Mouse (Mus musculus): Measurements from ENCODE around the gene Egfl7.

Egfl7 gene

GRCm38 (mm10) chr2:26541258-26541910 lies 38.4 kb upstream of the Egfl7 start:
- H3K9me3 ChIP-seq (ENCODE audit: low read length) = no peaks in the 10 kb centered on the region
- peaks cover 22% of the 10 kb centered on the region for H3K27me3 ChIP-seq (ENCODE audit: insufficient read depth, low read length)
- TF ChIP-seq POU5F1 (IDR thresholded peaks at IDR 0.05; ENCODE audit: borderline replicate concordance, low read length) (no peak), NANOG (IDR thresholded peaks at IDR 0.05; ENCODE audit: borderline replicate concordance, low read length) (no peak), CTCF (conservative IDR thresholded peaks at IDR 0.05; ENCODE audit: low read length) (no peak)
- H3K4me1 ChIP-seq (replicated peaks; ENCODE audit: low read depth, low read length) = peaks cover 34% of the 10 kb centered on the region
- H3K4me3 ChIP-seq (replicated peaks; ENCODE audit: low read length) = no peak overlapping the region
- H3K36me3 ChIP-seq (ENCODE audit: insufficient read depth, low read length) = no peaks in the 10 kb centered on the region

GRCm38 (mm10) chr2:26543155-26543554 lies 36.7 kb upstream of the Egfl7 start:
- Histone ChIP-seq H3K27me3 (ENCODE audit: insufficient read depth, low read length) (peaks cover 29% of the 10 kb centered on the region), H3K36me3 (ENCODE audit: insufficient read depth, low read length) (no peaks in the 10 kb centered on the region), H3K9me3 (ENCODE audit: low read length) (no peaks in the 10 kb centered on the region), H3K4me1 (replicated peaks; ENCODE audit: low read depth, low read length) (peaks cover 51% of the 10 kb centered on the region), H3K4me3 (replicated peaks; ENCODE audit: low read length) (no peak overlapping the region)
- no peak for TF ChIP-seq POU5F1 (IDR thresholded peaks at IDR 0.05; ENCODE audit: borderline replicate concordance, low read length)
- no peak for TF ChIP-seq NANOG (IDR thresholded peaks at IDR 0.05; ENCODE audit: borderline replicate concordance, low read length)
- no peak for TF ChIP-seq CTCF (conservative IDR thresholded peaks at IDR 0.05; ENCODE audit: low read length)

GRCm38 (mm10) chr2:26543768-26544167 lies 36.0 kb upstream of the Egfl7 start:
- H3K4me3 ChIP-seq (replicated peaks; ENCODE audit: low read length) = no peak overlapping the region
- no peak for TF ChIP-seq NANOG (IDR thresholded peaks at IDR 0.05; ENCODE audit: borderline replicate concordance, low read length)
- TF ChIP-seq POU5F1 (IDR thresholded peaks at IDR 0.05; ENCODE audit: borderline replicate concordance, low read length) = no peak
- no peak for TF ChIP-seq CTCF (conservative IDR thresholded peaks at IDR 0.05; ENCODE audit: low read length)

GRCm38 (mm10) chr2:26544265-26544664 lies 35.5 kb upstream of the Egfl7 start:
- peaks cover 31% of the 10 kb centered on the region for H3K27me3 ChIP-seq (ENCODE audit: insufficient read depth, low read length)
- H3K36me3 ChIP-seq (ENCODE audit: insufficient read depth, low read length) = no peaks in the 10 kb centered on the region
- no peak overlapping the region for H3K4me3 ChIP-seq (replicated peaks; ENCODE audit: low read length)
- H3K9me3 ChIP-seq (ENCODE audit: low read length) = no peaks in the 10 kb centered on the region
- H3K4me1 ChIP-seq (replicated peaks; ENCODE audit: low read depth, low read length) = peaks cover 52% of the 10 kb centered on the region
- no peak for TF ChIP-seq POU5F1 (IDR thresholded peaks at IDR 0.05; ENCODE audit: borderline replicate concordance, low read length)
- no peak for TF ChIP-seq CTCF (conservative IDR thresholded peaks at IDR 0.05; ENCODE audit: low read length)
- no peak for TF ChIP-seq NANOG (IDR thresholded peaks at IDR 0.05; ENCODE audit: borderline replicate concordance, low read length)

More at GRCm38 (mm10) chr2:26543768-26544167, 36.0 kb upstream of the Egfl7 start:
- Histone ChIP-seq H3K4me1 (replicated peaks; ENCODE audit: low read depth, low read length) (peaks cover 54% of the 10 kb centered on the region), H3K9me3 (ENCODE audit: low read length) (no peaks in the 10 kb centered on the region), H3K36me3 (ENCODE audit: insufficient read depth, low read length) (no peaks in the 10 kb centered on the region), H3K27me3 (ENCODE audit: insufficient read depth, low read length) (peaks cover 31% of the 10 kb centered on the region)

GRCm38 (mm10) chr2:26547481-26547880 lies 32.3 kb upstream of the Egfl7 start:
- Histone ChIP-seq H3K9me3 (ENCODE audit: low read length) (no peaks in the 10 kb centered on the region), H3K36me3 (ENCODE audit: insufficient read depth, low read length) (no peaks in the 10 kb centered on the region), H3K4me3 (replicated peaks; ENCODE audit: low read length) (no peak overlapping the region), H3K4me1 (replicated peaks; ENCODE audit: low read depth, low read length) (peaks cover 38% of the 10 kb centered on the region), H3K27me3 (ENCODE audit: insufficient read depth, low read length) (peaks cover 26% of the 10 kb centered on the region; the same call in 1 of the 2 replicates)
- TF ChIP-seq POU5F1 (IDR thresholded peaks at IDR 0.05; ENCODE audit: borderline replicate concordance, low read length) = no peak
- TF ChIP-seq CTCF (conservative IDR thresholded peaks at IDR 0.05; ENCODE audit: low read length) = no peak
- TF ChIP-seq NANOG (IDR thresholded peaks at IDR 0.05; ENCODE audit: borderline replicate concordance, low read length) = no peak

GRCm38 (mm10) chr2:26549801-26550200 lies 30.0 kb upstream of the Egfl7 start:
- H3K27me3 ChIP-seq (ENCODE audit: insufficient read depth, low read length) = peaks cover 27% of the 10 kb centered on the region; the same call in 1 of the 2 replicates
- no peaks in the 10 kb centered on the region for H3K36me3 ChIP-seq (ENCODE audit: insufficient read depth, low read length)
- no peaks in the 10 kb centered on the region for H3K9me3 ChIP-seq (ENCODE audit: low read length)
- no peak overlapping the region for H3K4me3 ChIP-seq (replicated peaks; ENCODE audit: low read length)
- peaks cover 44% of the 10 kb centered on the region for H3K4me1 ChIP-seq (replicated peaks; ENCODE audit: low read depth, low read length)
- no peak for TF ChIP-seq POU5F1 (IDR thresholded peaks at IDR 0.05; ENCODE audit: borderline replicate concordance, low read length)
- no peak for TF ChIP-seq NANOG (IDR thresholded peaks at IDR 0.05; ENCODE audit: borderline replicate concordance, low read length)
- TF ChIP-seq CTCF (conservative IDR thresholded peaks at IDR 0.05; ENCODE audit: low read length) = no peak

GRCm38 (mm10) chr2:26550205-26550604 lies 29.6 kb upstream of the Egfl7 start:
- no peaks in the 10 kb centered on the region for H3K36me3 ChIP-seq (ENCODE audit: insufficient read depth, low read length)
- H3K4me3 ChIP-seq (replicated peaks; ENCODE audit: low read length) = no peak overlapping the region
- H3K9me3 ChIP-seq (ENCODE audit: low read length) = no peaks in the 10 kb centered on the region
- H3K4me1 ChIP-seq (replicated peaks; ENCODE audit: low read depth, low read length) = peaks cover 44% of the 10 kb centered on the region
- H3K27me3 ChIP-seq (ENCODE audit: insufficient read depth, low read length) = peaks cover 27% of the 10 kb centered on the region; the same call in 1 of the 2 replicates
- no peak for TF ChIP-seq POU5F1 (IDR thresholded peaks at IDR 0.05; ENCODE audit: borderline replicate concordance, low read length)

GRCm38 (mm10) chr2:26550777-26551176 lies 29.0 kb upstream of the Egfl7 start:
- Histone ChIP-seq H3K4me1 (replicated peaks; ENCODE audit: low read depth, low read length) (peaks cover 44% of the 10 kb centered on the region), H3K27me3 (ENCODE audit: insufficient read depth, low read length) (peaks cover 27% of the 10 kb centered on the region; the same call in 1 of the 2 replicates), H3K4me3 (replicated peaks; ENCODE audit: low read length) (no peak overlapping the region), H3K9me3 (ENCODE audit: low read length) (no peaks in the 10 kb centered on the region), H3K36me3 (ENCODE audit: insufficient read depth, low read length) (no peaks in the 10 kb centered on the region)
- no peak for TF ChIP-seq CTCF (conservative IDR thresholded peaks at IDR 0.05; ENCODE audit: low read length)
- no peak for TF ChIP-seq POU5F1 (IDR thresholded peaks at IDR 0.05; ENCODE audit: borderline replicate concordance, low read length)
- TF ChIP-seq NANOG (IDR thresholded peaks at IDR 0.05; ENCODE audit: borderline replicate concordance, low read length) = no peak

- peaks cover 47% of the 10 kb centered on the region for H3K4me1 ChIP-seq (replicated peaks; ENCODE audit: low read depth, low read length)
- H3K36me3 ChIP-seq (ENCODE audit: insufficient read depth, low read length) = no peaks in the 10 kb centered on the region
- H3K9me3 ChIP-seq (ENCODE audit: low read length) = no peaks in the 10 kb centered on the region
- peak overlapping the region; percentile 39 for H3K4me3 ChIP-seq (replicated peaks; ENCODE audit: low read length)
- TF ChIP-seq POU5F1 (IDR thresholded peaks at IDR 0.05; ENCODE audit: borderline replicate concordance, low read length) = no peak
- TF ChIP-seq NANOG (IDR thresholded peaks at IDR 0.05; ENCODE audit: borderline replicate concordance, low read length) = no peak
- no peak for TF ChIP-seq CTCF (conservative IDR thresholded peaks at IDR 0.05; ENCODE audit: low read length)
- H3K27me3 ChIP-seq (ENCODE audit: insufficient read depth, low read length) = peaks cover 22% of the 10 kb centered on the region; the same call in 1 of the 2 replicates
Observed at GRCm38 (mm10) chr2:26551446-26551845, 28.4 kb upstream of the Egfl7 start.

Data from E14TG2a.4 (cell line).